Mouse (Mus musculus) neural tube, embryonic 14.5 days (tissue): ENCODE measurements around the gene Dtd1. TPM values are rescaled to one million over a fixed set of nuclear protein-coding genes. Genes with fewer than 3 reads are reported as not detected.

ENCODE experiments used
- ATAC-seq: fragments of 200-750 bp; cut with Nextera tagmentation; 2 replicates; pipeline ENCODE4 v1.8.0; 2017; ENCODE audit warnings: low read depth, mild to moderate bottlenecking, moderate TSS enrichment, moderate library complexity
- H3K27ac ChIP-seq: fragments of 300-500 bp; sonication (generic); 2 replicates; pipeline ENCODE4 v1.5.1; 2014; ENCODE audit warnings: low read depth, mild to moderate bottlenecking, control low read depth, low read length, moderate library complexity, mixed read lengths
- H3K27me3 ChIP-seq: fragments of 300-500 bp; sonication (generic); 2 replicates; pipeline ENCODE4 v1.6.1; 2014; ENCODE audit warnings: low read length; ENCODE audit not compliant: control insufficient read depth, insufficient read depth
- H3K36me3 ChIP-seq: fragments of 300-500 bp; sonication (generic); 2 replicates; pipeline ENCODE4 v1.6.1; 2014; ENCODE audit warnings: low read length, mixed read lengths; ENCODE audit not compliant: control insufficient read depth, insufficient read depth
- H3K4me1 ChIP-seq: fragments of 300-500 bp; sonication (generic); 2 replicates; pipeline ENCODE4 v1.6.1; 2014; ENCODE audit warnings: low read length; ENCODE audit not compliant: control insufficient read depth, insufficient read depth
- H3K4me2 ChIP-seq: fragments of 300-500 bp; sonication (generic); 2 replicates; pipeline ENCODE4 v1.6.1; 2014; ENCODE audit warnings: mild to moderate bottlenecking, low read depth, low read length, control low read depth
- H3K4me3 ChIP-seq: fragments of 300-500 bp; sonication (generic); 2 replicates; pipeline ENCODE4 v1.5.1; 2014; ENCODE audit warnings: low read depth, low read length, control low read depth, mixed read lengths
- H3K9ac ChIP-seq: fragments of 300-500 bp; sonication (generic); replicated peaks from 2 replicates; pipeline ENCODE4 v1.6.1; 2014; ENCODE audit warnings: low read depth, mild to moderate bottlenecking, control low read depth, low read length, mixed read lengths
- H3K9me3 ChIP-seq: fragments of 300-500 bp; sonication (generic); 2 replicates; pipeline ENCODE4 v1.6.1; 2016; ENCODE audit warnings: low read length; ENCODE audit not compliant: control insufficient read depth
- WGBS: fragments of 180-500 bp; shearing (Covaris S2); extraction: QIAGEN DNeasy Blood & Tissue Kit; methylation state at CpG from one replicate; pipeline ENCODE4 v1.1.7; 2014; 5-methylcytosine and 5-hydroxymethylcytosine counted together
- polyA plus RNA-seq: library from polyadenylated mRNA; unstranded; fragments of >200 nt; fragmentation: Nextera tagmentation; extraction: Ambion mirVana; gene quantifications from 2 replicates; pipeline ENCODE4 v1.2.1, GENCODE M21; 2014

Dtd1 gene
- polyA plus RNA-seq, 1 experiment from 2014 or later: 132 TPM

GRCm38 (mm10) chr2:144692777-144693176, 93.1 kb downstream of the Dtd1 start:
- no peak overlapping the region for H3K9ac ChIP-seq
- 95% methylated on average over 2 of the region's 2 CpGs for WGBS
- ATAC-seq: no peak

GRCm38 (mm10) chr2:144694923-144695322, 95.2 kb downstream of the Dtd1 start:
- Histone ChIP-seq H3K4me2 (no peak overlapping the region), H3K27ac (no peak overlapping the region), H3K36me3 (no peaks in the 10 kb centered on the region), H3K9ac (no peak overlapping the region), H3K27me3 (no peaks in the 10 kb centered on the region), H3K9me3 (no peaks in the 10 kb centered on the region), H3K4me1 (no peaks in the 10 kb centered on the region), H3K4me3 (no peak overlapping the region)
- WGBS: 100% methylated on average over 2 of the region's 2 CpGs
- ATAC-seq: no peak

More at GRCm38 (mm10) chr2:144692777-144693176, 93.1 kb downstream of the Dtd1 start:
- Histone ChIP-seq H3K36me3 (no peaks in the 10 kb centered on the region), H3K27me3 (no peaks in the 10 kb centered on the region), H3K27ac (no peak overlapping the region), H3K4me2 (no peak overlapping the region), H3K9me3 (no peaks in the 10 kb centered on the region), H3K4me1 (no peaks in the 10 kb centered on the region), H3K4me3 (no peak overlapping the region)

DNA sequence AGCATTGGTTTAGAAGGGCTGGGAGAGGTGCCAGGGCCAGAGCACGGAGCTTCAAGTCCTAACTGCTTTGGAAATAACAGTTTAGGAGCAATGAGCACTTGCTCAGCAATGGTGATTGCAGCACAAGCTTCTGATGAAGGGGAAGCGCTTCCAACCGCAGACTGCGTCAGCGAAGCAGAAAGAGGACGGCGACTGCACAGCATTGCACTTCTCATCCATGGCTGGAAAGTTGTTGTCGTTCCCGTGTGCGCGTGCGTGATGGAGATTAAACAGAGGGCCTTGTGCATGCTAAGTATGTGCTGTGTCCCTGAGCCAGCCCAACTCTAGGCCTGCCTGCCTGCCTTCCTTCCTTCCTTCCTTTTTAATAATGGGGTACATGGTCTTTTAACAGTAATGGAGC, 98.3 kb downstream of the Dtd1 start:
- 91% methylated on average over 12 of the region's 12 CpGs for WGBS
- no peak overlapping the region for H3K9ac ChIP-seq
- H3K4me1 ChIP-seq: no peaks in the 10 kb centered on the region
- H3K36me3 ChIP-seq: no peaks in the 10 kb centered on the region
- ATAC-seq: no peak
- no peaks in the 10 kb centered on the region for H3K9me3 ChIP-seq
- H3K27ac ChIP-seq: no peak overlapping the region
- H3K4me3 ChIP-seq: no peak overlapping the region
- H3K4me2 ChIP-seq: no peak overlapping the region
- no peaks in the 10 kb centered on the region for H3K27me3 ChIP-seq

GRCm38 (mm10) chr2:144700608-144701007, 100.9 kb downstream of the Dtd1 start:
- H3K4me3 ChIP-seq: no peak overlapping the region
- H3K27me3 ChIP-seq: no peaks in the 10 kb centered on the region
- no peak overlapping the region for H3K27ac ChIP-seq
- WGBS: 76% methylated on average over 11 of the region's 11 CpGs
- H3K4me2 ChIP-seq: no peak overlapping the region
- ATAC-seq: no peak
- no peaks in the 10 kb centered on the region for H3K4me1 ChIP-seq
- H3K9me3 ChIP-seq: no peaks in the 10 kb centered on the region
- no peaks in the 10 kb centered on the region for H3K36me3 ChIP-seq
- H3K9ac ChIP-seq: no peak overlapping the region

DNA sequence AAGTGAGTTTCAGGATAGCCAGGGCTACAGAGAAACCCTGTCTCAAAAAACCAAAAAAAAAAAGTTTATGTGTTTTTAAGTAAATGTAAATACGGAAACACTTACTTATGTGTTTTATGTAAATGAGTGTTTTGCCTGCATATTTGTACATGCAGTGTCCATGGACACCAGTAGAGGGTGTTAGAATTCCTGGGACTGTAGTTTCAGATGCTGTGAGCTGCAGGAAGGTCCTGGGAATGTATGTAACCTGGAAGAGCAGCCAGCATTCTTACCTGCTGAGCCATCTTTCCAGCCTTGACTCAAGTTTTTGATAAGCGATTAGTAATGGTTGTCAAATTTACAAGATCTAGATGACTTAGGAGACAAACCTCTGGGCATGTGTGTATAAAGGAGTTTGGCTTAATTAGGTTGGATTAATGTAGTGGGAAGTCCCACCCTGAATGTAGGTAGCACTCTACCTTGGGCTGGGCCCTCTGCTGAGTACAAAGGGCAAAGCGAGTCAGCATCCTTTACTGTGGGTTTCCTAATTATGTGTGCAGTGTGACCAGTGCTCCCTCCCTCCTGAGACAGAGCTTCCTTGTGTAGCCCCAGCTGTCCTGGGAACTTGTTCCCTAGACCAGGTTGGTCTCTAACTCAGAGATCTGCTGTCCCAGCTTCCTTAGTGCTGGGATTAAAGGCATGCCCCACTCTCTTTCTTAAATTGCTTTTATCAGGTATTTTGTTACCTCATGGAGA, 101.9 kb downstream of the Dtd1 start:
- Histone ChIP-seq H3K36me3 (no peaks in the 10 kb centered on the region), H3K9me3 (no peaks in the 10 kb centered on the region), H3K4me2 (no peak overlapping the region), H3K4me3 (no peak overlapping the region), H3K4me1 (no peaks in the 10 kb centered on the region), H3K27ac (no peak overlapping the region), H3K27me3 (no peaks in the 10 kb centered on the region), H3K9ac (no peak overlapping the region)
- no peak for ATAC-seq
- 92% methylated on average over 3 of the region's 3 CpGs for WGBS

GRCm38 (mm10) chr2:144709285-144709684, 109.6 kb downstream of the Dtd1 start:
- no peak overlapping the region for H3K4me3 ChIP-seq
- H3K9ac ChIP-seq: no peak overlapping the region
- no peak overlapping the region for H3K27ac ChIP-seq
- 0 out of 2 replicates have a peak, but pooled peaks have one; percentile 21 for ATAC-seq
- H3K4me1 ChIP-seq: peaks cover 7% of the 10 kb centered on the region; the same call in 1 of the 2 replicates
- no peaks in the 10 kb centered on the region for H3K36me3 ChIP-seq
- no peak overlapping the region for H3K4me2 ChIP-seq
- peaks cover 3% of the 10 kb centered on the region; the same call in 1 of the 2 replicates for H3K9me3 ChIP-seq
- no peaks in the 10 kb centered on the region for H3K27me3 ChIP-seq
- 40% methylated on average over 1 of the region's 1 CpGs for WGBS

- 85% methylated on average over 2 of the region's 2 CpGs for WGBS
Observed at GRCm38 (mm10) chr2:144709704-144710103, 110.0 kb downstream of the Dtd1 start.

DNA sequence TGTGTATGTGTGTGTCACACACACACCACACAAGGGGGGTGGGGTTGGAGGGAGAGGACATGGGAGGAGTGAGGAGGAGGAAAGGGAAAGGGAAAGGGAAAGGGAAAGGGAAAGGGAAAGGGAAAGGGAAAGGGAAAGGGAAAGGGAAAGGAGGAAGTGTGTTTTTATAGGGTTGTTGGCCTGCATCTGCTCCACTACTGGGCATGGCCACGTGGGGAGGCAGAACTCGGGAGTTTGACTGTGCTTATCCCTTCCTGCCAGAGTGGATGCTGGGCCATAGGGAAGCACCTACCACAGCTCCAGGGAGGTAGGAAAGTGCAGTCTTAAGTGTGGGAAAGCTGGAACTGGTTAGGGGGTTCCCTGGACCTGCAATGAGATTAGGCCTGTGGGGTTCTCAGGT, 114.9 kb downstream of the Dtd1 start:
- Histone ChIP-seq H3K9ac (no peak overlapping the region), H3K9me3 (peaks cover 3% of the 10 kb centered on the region; the same call in 1 of the 2 replicates), H3K4me1 (no peaks in the 10 kb centered on the region), H3K36me3 (no peaks in the 10 kb centered on the region), H3K27ac (no peak overlapping the region), H3K27me3 (no peaks in the 10 kb centered on the region), H3K4me3 (no peak overlapping the region), H3K4me2 (no peak overlapping the region)
- no peak for ATAC-seq
- WGBS: 86% methylated on average over 2 of the region's 2 CpGs

More at GRCm38 (mm10) chr2:144709704-144710103, 110.0 kb downstream of the Dtd1 start:
- Histone ChIP-seq H3K9me3 (peaks cover 3% of the 10 kb centered on the region; the same call in 1 of the 2 replicates), H3K4me1 (peaks cover 7% of the 10 kb centered on the region; the same call in 1 of the 2 replicates), H3K27me3 (no peaks in the 10 kb centered on the region), H3K9ac (no peak overlapping the region), H3K36me3 (no peaks in the 10 kb centered on the region), H3K4me2 (no peak overlapping the region), H3K4me3 (no peak overlapping the region), H3K27ac (no peak overlapping the region)
- ATAC-seq: no peak

- Histone ChIP-seq H3K9ac (no peak overlapping the region), H3K36me3 (no peaks in the 10 kb centered on the region), H3K4me3 (no peak overlapping the region), H3K4me1 (no peaks in the 10 kb centered on the region), H3K27me3 (no peaks in the 10 kb centered on the region), H3K9me3 (peaks cover 3% of the 10 kb centered on the region; the same call in 1 of the 2 replicates), H3K4me2 (no peak overlapping the region), H3K27ac (no peak overlapping the region)
- no peak for ATAC-seq
- 69% methylated on average over 2 of the region's 2 CpGs for WGBS
Observed at GRCm38 (mm10) chr2:144715211-144715768, 115.6 kb downstream of the Dtd1 start.
